Mouse (Mus musculus) stomach, embryonic 15.5 days (tissue): ENCODE results near the gene Sec13. TPM values are rescaled to one million over a fixed set of nuclear protein-coding genes. Genes with fewer than 3 reads are reported as not detected.
A peak's percentile ranks its signal among the peaks of the same experiment; 100 is the strongest.

Source experiments
- ATAC-seq: fragments of 200-750 bp; cut with Nextera tagmentation; 2 replicates; pipeline ENCODE4 v1.8.0; 2017; ENCODE audit warnings: low read depth, moderate number of reproducible peaks, moderate TSS enrichment; ENCODE audit not compliant: insufficient read depth, low FRiP score
- H3K27ac ChIP-seq: fragments of 300-500 bp; sonication (generic); 2 replicates; pipeline ENCODE4 v1.5.1; 2015; ENCODE audit warnings: mild to moderate bottlenecking, inconsistent platforms
- H3K27me3 ChIP-seq: fragments of 300-500 bp; sonication (generic); replicated peaks from 2 replicates; pipeline ENCODE4 v1.6.1; 2015; ENCODE audit warnings: inconsistent platforms
- H3K36me3 ChIP-seq: fragments of 300-500 bp; sonication (generic); 2 replicates; pipeline ENCODE4 v1.6.1; 2015; ENCODE audit warnings: inconsistent platforms
- H3K4me1 ChIP-seq: fragments of 300-500 bp; sonication (generic); 2 replicates; pipeline ENCODE4 v1.6.1; 2015; ENCODE audit warnings: inconsistent platforms
- H3K4me2 ChIP-seq: fragments of 300-500 bp; sonication (generic); 2 replicates; pipeline ENCODE4 v1.6.1; 2015; ENCODE audit warnings: mild to moderate bottlenecking, inconsistent platforms
- H3K4me3 ChIP-seq: fragments of 300-500 bp; sonication (generic); replicated peaks from 2 replicates; pipeline ENCODE4 v1.5.1; 2015; ENCODE audit warnings: inconsistent platforms
- H3K9ac ChIP-seq: fragments of 300-500 bp; sonication (generic); 2 replicates; pipeline ENCODE4 v1.6.1; 2015; ENCODE audit warnings: inconsistent platforms
- H3K9me3 ChIP-seq: fragments of 300-500 bp; sonication (generic); 2 replicates; pipeline ENCODE4 v1.6.1; 2016; ENCODE audit warnings: inconsistent platforms
- WGBS: fragments of 180-500 bp; shearing (Covaris S2); methylation state at CpG from one replicate; pipeline ENCODE4 v1.1.7; 2015; 5-methylcytosine and 5-hydroxymethylcytosine counted together
- microRNA-seq: library from miRNA; unstranded; fragments of <30 nt; microRNA quantifications from one replicate; pipeline ENCODE4, GENCODE M21; 2016
- polyA plus RNA-seq: library from polyadenylated mRNA; unstranded; fragments of >200 nt; fragmentation: Nextera tagmentation; extraction: Ambion mirVana; gene quantifications from 2 replicates; pipeline ENCODE4 v1.2.1, GENCODE M21; 2015

Sec13 gene
- polyA plus RNA-seq, 1 experiment from 2014 or later = 234 TPM

DNA sequence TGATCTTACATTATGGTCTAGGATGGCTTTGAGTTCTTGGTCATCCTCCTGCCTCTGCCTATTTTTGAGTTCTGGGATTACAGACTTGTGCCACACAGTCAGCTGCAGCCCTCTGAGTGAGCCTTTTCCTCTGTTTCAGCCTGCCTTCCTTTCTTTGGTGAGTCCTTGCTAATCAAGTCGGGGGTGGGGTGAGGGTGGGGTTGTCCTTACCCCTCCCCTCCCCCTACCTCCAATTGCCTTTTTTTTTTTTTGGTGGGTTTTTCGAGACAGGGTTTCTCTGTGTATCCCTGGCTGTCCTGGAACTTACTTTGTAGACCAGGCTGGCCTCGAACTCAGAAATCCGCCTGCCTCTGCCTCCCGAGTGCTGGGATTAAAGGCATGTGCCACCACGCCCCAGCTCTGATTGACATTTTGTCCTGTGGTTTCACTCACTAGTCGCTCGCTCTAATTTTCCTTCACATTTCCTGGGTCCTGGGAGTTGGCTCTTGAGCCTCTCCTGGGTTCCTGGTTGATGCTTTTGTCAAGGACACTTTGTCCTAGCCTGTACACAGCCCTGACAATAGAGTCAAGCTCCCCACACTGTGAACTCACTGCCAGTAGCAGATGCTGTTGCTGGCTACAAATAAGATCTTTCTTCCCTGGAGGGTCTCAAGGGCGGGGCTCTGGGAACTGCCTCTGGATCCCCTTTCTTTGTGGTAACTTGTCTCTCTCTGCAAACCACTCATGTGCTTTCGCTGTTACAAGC, 57.3 kb downstream of the Sec13 start:
- Histone ChIP-seq H3K9ac (no peak overlapping the region), H3K4me2 (no peak overlapping the region), H3K4me3 (no peak overlapping the region), H3K27me3 (no peaks in the 10 kb centered on the region), H3K36me3 (no peaks in the 10 kb centered on the region), H3K9me3 (no peaks in the 10 kb centered on the region), H3K27ac (no peak overlapping the region), H3K4me1 (no peaks in the 10 kb centered on the region)
- WGBS = 90% methylated on average over 10 of the region's 10 CpGs
- no peak for ATAC-seq

DNA sequence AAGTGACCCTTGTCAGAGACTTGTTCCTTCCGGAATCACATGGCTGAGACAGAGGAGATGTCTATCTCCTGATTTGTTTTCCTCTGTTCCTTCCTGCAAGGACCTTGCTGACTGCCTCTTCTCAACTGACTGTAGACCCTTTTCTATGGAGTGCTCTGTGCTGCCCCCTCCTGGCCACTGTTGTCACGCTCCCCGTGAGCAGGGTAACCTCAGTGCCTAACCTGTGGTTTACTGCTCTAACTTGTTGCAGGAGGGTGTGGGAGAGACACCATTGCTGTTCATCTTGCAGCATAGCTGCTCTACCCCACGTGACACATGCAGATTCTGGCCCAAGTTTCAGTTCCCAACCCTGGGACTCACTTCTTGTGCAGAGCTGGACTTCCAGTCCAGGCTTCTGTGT, 59.3 kb downstream of the Sec13 start:
- Histone ChIP-seq H3K4me1 (no peaks in the 10 kb centered on the region), H3K9ac (no peak overlapping the region), H3K27ac (no peak overlapping the region), H3K27me3 (no peaks in the 10 kb centered on the region), H3K4me2 (no peak overlapping the region), H3K4me3 (no peak overlapping the region), H3K36me3 (no peaks in the 10 kb centered on the region), H3K9me3 (no peaks in the 10 kb centered on the region)
- peak; percentile 80 for ATAC-seq
- 17% methylated on average over 4 of the region's 4 CpGs for WGBS

DNA sequence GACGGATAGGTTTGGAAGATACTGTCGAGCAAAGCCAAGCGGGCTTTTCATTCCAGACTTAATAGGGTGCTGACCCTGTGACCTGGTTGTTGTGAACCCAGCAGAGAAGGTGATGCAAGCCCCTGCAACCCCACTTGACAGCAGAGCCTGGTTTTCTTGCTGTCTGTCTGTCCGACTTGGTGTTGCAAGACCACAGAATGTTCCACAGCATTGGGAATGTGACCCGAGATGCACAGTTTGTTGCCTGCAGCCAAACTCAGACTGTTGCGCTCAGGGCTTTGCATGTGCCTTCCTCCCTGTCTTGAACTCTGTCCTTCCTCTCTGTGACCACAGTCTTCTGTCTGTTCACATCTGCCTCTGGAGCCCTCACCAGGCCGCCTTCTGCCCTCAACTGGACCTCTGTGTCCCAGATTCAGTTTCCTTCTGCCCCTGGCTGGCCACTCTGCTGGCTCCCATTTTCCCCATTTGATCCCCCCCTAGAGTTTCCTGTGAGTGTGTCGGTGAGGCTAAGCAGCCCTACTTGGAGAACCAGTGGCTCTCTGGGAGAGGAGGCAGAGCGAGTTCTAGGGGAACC, 60.5 kb downstream of the Sec13 start:
- H3K4me1 ChIP-seq = no peaks in the 10 kb centered on the region
- WGBS = 76% methylated on average over 9 of the region's 9 CpGs
- H3K9ac ChIP-seq = no peak overlapping the region
- H3K27me3 ChIP-seq = no peaks in the 10 kb centered on the region
- no peaks in the 10 kb centered on the region for H3K9me3 ChIP-seq
- H3K36me3 ChIP-seq = no peaks in the 10 kb centered on the region
- no peak for ATAC-seq
- H3K4me2 ChIP-seq = no peak overlapping the region
- no peak overlapping the region for H3K27ac ChIP-seq
- H3K4me3 ChIP-seq = no peak overlapping the region

DNA sequence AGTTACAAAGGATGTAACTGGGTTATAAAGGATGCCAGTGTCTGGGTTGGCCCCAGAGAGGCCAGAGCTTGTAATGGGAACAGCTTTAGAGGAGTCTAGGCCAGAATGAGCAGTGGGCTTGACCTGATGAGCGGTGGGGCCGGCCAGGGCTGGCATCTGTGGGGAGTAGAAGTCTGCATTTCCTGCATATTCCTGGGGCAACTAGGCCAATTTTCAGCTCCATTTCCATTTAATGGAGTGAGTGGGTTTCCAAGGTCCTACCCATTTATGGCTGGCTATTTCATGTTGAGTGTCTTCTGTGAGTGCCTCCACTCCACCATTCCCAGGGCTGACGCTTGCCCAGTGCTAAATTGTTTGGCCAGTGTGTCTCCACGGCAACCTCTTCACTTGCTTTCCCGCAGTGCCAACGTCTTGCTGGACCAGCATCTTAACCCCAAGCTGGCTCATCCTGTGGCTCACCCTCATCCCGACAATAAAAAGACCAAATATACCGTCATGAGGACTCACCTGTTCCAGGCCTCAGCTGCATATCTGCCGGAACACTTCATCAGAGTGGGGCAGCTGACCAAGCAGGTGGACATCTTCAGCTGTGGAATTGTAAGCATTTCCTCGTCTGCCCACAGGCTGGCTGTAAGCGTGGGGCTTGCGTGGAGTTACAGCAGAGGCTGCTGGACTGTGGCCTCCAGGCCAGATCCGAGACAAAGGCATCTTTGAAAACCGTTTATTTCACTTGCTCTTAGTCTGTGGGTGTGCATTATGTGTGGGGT, 62.1 kb downstream of the Sec13 start:
- H3K27me3 ChIP-seq = no peaks in the 10 kb centered on the region
- H3K4me2 ChIP-seq = no peak overlapping the region
- no peak overlapping the region for H3K4me3 ChIP-seq
- H3K36me3 ChIP-seq = no peaks in the 10 kb centered on the region
- ATAC-seq = no peak
- no peaks in the 10 kb centered on the region for H3K4me1 ChIP-seq
- WGBS = 79% methylated on average over 14 of the region's 14 CpGs
- no peaks in the 10 kb centered on the region for H3K9me3 ChIP-seq
- H3K27ac ChIP-seq = no peak overlapping the region
- H3K9ac ChIP-seq = no peak overlapping the region

Small RNAs within 50 kb of the gene (microRNA-seq; reads per million reads assigned to microRNA genes)
- gene Mir7042 = 0.77 reads per million

Other genes starting within 250 kb of the Sec13 start
- 0.40 and 0.54 TPM in 2 replicates for gene Prrt3, start 238.8 kb downstream of the Sec13 start, polyA plus RNA-seq
- gene Emc3, start 209.1 kb downstream of the Sec13 start, polyA plus RNA-seq = 88.5 and 94.7 TPM in 2 replicates
- gene Fancd2, start 209.1 kb downstream of the Sec13 start, polyA plus RNA-seq = 8.1 and 9.7 TPM in 2 replicates
- 0.23 TPM in 1 of 2 replicates, not detected in the other for gene Fancd2os, start 140.0 kb downstream of the Sec13 start, polyA plus RNA-seq
- gene Brk1, start 136.0 kb downstream of the Sec13 start, polyA plus RNA-seq = 199 and 202 TPM in 2 replicates
- gene Vhl, start 116.8 kb downstream of the Sec13 start, polyA plus RNA-seq = 39.5 and 43.6 TPM in 2 replicates
- 8.0 and 10.0 TPM in 2 replicates for gene Irak2, start 102.3 kb downstream of the Sec13 start, polyA plus RNA-seq
- 0.81 and 0.99 TPM in 2 replicates for gene Tatdn2, start 43.7 kb downstream of the Sec13 start, polyA plus RNA-seq
- 57.1 and 57.5 TPM in 2 replicates for gene Ghrl, start 20.9 kb downstream of the Sec13 start, polyA plus RNA-seq